Mouse (Mus musculus) liver, postnatal 0 days (tissue): ENCODE results near the gene Ubac2. TPM values are rescaled to one million over a fixed set of nuclear protein-coding genes. Genes with fewer than 3 reads are reported as not detected.

Source experiments
- ATAC-seq: fragments of 200-750 bp; cut with Nextera tagmentation; 2 replicates; pipeline ENCODE4 v1.8.0; 2017; ENCODE audit warnings: mild to moderate bottlenecking, moderate library complexity
- DNase-seq: peaks from one replicate; pipeline ENCODE4 v3.0.0-alpha.2; 2016
- H3K27ac ChIP-seq: fragments of 300-500 bp; sonication (generic); 2 replicates; pipeline ENCODE4 v1.5.1; 2014; ENCODE audit warnings: antibody characterized with exemption, moderate library complexity, mild to moderate bottlenecking, low read depth
- H3K27me3 ChIP-seq: fragments of 300-500 bp; sonication (generic); 2 replicates; pipeline ENCODE4 v1.6.1; 2014; ENCODE audit warnings: low read length, control low read depth, mixed read lengths; ENCODE audit not compliant: insufficient read depth
- H3K36me3 ChIP-seq: fragments of 300-500 bp; sonication (generic); replicated peaks from 2 replicates; pipeline ENCODE4 v1.6.1; 2014; ENCODE audit warnings: mild to moderate bottlenecking, control low read depth, low read length, moderate library complexity, mixed read lengths; ENCODE audit not compliant: insufficient read depth
- H3K4me1 ChIP-seq: fragments of 300-500 bp; sonication (generic); 2 replicates; pipeline ENCODE4 v1.6.1; 2014; ENCODE audit warnings: antibody characterized with exemption, mild to moderate bottlenecking, control low read depth; ENCODE audit not compliant: insufficient read depth
- H3K4me2 ChIP-seq: fragments of 300-500 bp; sonication (generic); 2 replicates; pipeline ENCODE4 v1.6.1; 2014; ENCODE audit warnings: low read depth, mild to moderate bottlenecking, low read length, moderate library complexity, mixed read lengths
- H3K4me3 ChIP-seq: fragments of 300-500 bp; sonication (generic); 2 replicates; pipeline ENCODE4 v1.5.1; 2014; ENCODE audit warnings: low read depth, low read length
- H3K9ac ChIP-seq: fragments of 300-500 bp; sonication (generic); replicated peaks from 2 replicates; pipeline ENCODE4 v1.6.1; 2014; ENCODE audit warnings: mild to moderate bottlenecking, moderate library complexity
- H3K9me3 ChIP-seq: fragments of 300-500 bp; sonication (generic); 2 replicates; pipeline ENCODE4 v1.6.1; 2016; ENCODE audit warnings: mild to moderate bottlenecking, control low read depth, low read length, mixed read lengths
- CTCF ChIP-seq: sonication (generic); IDR thresholded peaks from 2 replicates; pipeline ENCODE4 v1.5.1; 2016; ENCODE audit warnings: antibody characterized with exemption, low read depth
- EP300 ChIP-seq: IDR thresholded peaks from 2 replicates; pipeline ENCODE4 v1.6.1; 2016; ENCODE audit warnings: antibody characterized with exemption, low read depth, mild to moderate bottlenecking
- WGBS: fragments of 180-500 bp; shearing (Covaris S2); extraction: QIAGEN DNeasy Blood & Tissue Kit; methylation state at CpG from one replicate; pipeline ENCODE4 v1.1.7; 2014; ENCODE audit not compliant: insufficient replicate concordance; 5-methylcytosine and 5-hydroxymethylcytosine counted together
- polyA plus RNA-seq: library from polyadenylated mRNA; unstranded; fragments of >200 nt; fragmentation: Nextera tagmentation; extraction: Ambion mirVana; gene quantifications from 2 replicates; pipeline ENCODE4 v1.2.1, GENCODE M21; 2015

Ubac2 gene
- polyA plus RNA-seq, 1 experiment from 2014 or later, result 27.4 TPM

DNA sequence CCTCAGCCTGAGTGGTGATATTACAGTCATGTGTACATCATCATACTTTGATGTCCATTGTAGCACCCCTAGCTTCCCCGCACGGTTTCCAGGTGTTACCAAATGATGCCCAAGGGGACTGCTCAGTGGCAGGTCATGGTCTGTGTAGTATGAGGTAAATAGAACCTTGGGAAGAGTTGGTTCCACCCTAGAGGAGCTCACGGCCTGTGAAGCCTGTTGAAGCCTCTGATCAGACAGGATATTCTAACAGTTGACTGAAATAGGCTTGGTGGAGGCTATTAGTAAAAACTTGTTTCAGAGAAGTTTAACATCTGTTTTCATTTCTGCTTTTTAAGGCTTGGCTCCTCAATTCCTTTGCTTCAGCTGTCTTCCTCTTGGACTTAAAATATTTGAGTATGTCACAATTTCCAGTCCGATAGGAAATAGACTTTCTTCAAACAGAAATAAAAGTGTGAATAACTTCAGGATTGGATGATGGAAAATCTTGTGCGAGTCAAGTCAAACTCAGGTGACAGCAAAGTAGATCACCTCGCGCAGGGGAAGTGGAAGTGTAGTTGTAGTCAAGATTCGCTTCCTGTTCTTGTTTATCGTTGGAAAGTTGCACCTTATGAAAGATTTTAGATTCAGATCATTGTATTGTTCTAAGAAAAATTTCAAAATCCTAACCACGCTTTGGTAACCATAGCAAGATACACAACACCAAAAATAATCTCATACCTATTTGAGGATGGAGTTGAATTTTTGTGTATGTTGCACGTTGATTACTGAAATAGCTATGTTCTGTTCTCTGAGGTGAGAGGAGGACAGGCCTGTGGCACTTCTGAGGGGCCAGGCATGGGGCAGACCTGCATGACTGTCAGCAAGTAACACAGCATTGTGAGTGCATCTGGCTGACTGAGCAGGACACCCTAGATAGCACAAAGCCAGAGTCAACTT is 60.1 kb downstream of the Ubac2 start:
- H3K4me2 ChIP-seq, result peak overlapping the region; percentile 14; the same call in 1 of the 2 replicates
- DNase-seq (no peak), ATAC-seq (peak; percentile 45)
- TF ChIP-seq CTCF (no peak), EP300 (no peak)
- no peak overlapping the region for H3K4me3 ChIP-seq
- peak overlapping the region; percentile 65 for H3K27ac ChIP-seq
- H3K27me3 ChIP-seq, result no peaks in the 10 kb centered on the region
- peaks cover 3% of the 10 kb centered on the region for H3K9me3 ChIP-seq
- WGBS, result 57% methylated on average over 11 of the region's 11 CpGs
- H3K9ac ChIP-seq, result no peak overlapping the region
- H3K36me3 ChIP-seq, result no peaks in the 10 kb centered on the region; the same call in 1 of the 2 replicates
- H3K4me1 ChIP-seq, result peaks cover 11% of the 10 kb centered on the region

- peaks cover 3% of the 10 kb centered on the region for H3K9me3 ChIP-seq
- H3K4me3 ChIP-seq, result no peak overlapping the region
- DNase-seq, result no peak
- 71% methylated on average over 3 of the region's 3 CpGs for WGBS
- H3K9ac ChIP-seq, result no peak overlapping the region
- 0 out of 2 replicates have a peak overlapping the region, but pooled peaks have one; percentile 65 for H3K27ac ChIP-seq
- ATAC-seq, result no peak
- no peaks in the 10 kb centered on the region for H3K27me3 ChIP-seq
- H3K4me2 ChIP-seq, result no peak overlapping the region
- no peaks in the 10 kb centered on the region for H3K36me3 ChIP-seq
- peaks cover 7% of the 10 kb centered on the region for H3K4me1 ChIP-seq
- TF ChIP-seq CTCF (no peak), EP300 (no peak)
Observed at GRCm38 (mm10) chr14:121939582-121939981, 61.2 kb downstream of the Ubac2 start.

- 76% methylated on average over 5 of the region's 5 CpGs for WGBS
- no peaks in the 10 kb centered on the region for H3K36me3 ChIP-seq
- ATAC-seq (no peak), DNase-seq (peak; percentile 8)
- H3K27ac ChIP-seq, result no peak overlapping the region
- no peak overlapping the region for H3K4me3 ChIP-seq
- H3K9ac ChIP-seq, result no peak overlapping the region
- no peaks in the 10 kb centered on the region for H3K27me3 ChIP-seq
- no peak overlapping the region for H3K4me2 ChIP-seq
- H3K9me3 ChIP-seq, result no peaks in the 10 kb centered on the region
- no peak for TF ChIP-seq CTCF
- TF ChIP-seq EP300, result no peak
- H3K4me1 ChIP-seq, result 0 out of 2 replicates have a peak, but pooled peaks cover 3% of the 10 kb centered on the region
Observed at GRCm38 (mm10) chr14:121946131-121946530, 67.7 kb downstream of the Ubac2 start.

DNA sequence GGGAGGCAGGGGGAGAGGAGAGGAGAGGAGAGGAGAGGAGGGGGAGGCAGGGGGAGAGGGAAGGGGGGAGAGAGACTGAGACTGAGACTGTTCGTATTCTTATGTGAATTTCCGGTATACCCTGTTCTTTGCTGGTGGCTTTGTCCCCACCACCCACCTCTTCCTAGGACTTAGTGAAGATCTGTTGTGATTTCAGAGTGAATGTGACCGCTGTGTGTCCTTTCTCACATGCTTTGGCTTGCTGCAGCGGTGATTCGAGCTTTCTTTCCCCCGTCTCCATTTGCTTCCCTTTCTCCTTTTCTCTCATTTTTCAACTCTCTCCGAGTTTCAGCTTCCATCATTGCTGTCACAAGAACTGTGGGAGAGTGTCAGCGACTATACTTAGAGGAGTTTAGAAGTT is 68.3 kb downstream of the Ubac2 start:
- no peaks in the 10 kb centered on the region for H3K9me3 ChIP-seq
- no peak overlapping the region for H3K9ac ChIP-seq
- peaks cover 6% of the 10 kb centered on the region; the same call in 1 of the 2 replicates for H3K4me1 ChIP-seq
- H3K27ac ChIP-seq, result no peak overlapping the region
- no peaks in the 10 kb centered on the region for H3K36me3 ChIP-seq
- no peak overlapping the region for H3K4me2 ChIP-seq
- peak; percentile 7 for DNase-seq
- WGBS, result 75% methylated on average over 8 of the region's 8 CpGs
- TF ChIP-seq EP300 (no peak), CTCF (no peak)
- ATAC-seq, result no peak
- H3K27me3 ChIP-seq, result no peaks in the 10 kb centered on the region
- H3K4me3 ChIP-seq, result no peak overlapping the region

DNA sequence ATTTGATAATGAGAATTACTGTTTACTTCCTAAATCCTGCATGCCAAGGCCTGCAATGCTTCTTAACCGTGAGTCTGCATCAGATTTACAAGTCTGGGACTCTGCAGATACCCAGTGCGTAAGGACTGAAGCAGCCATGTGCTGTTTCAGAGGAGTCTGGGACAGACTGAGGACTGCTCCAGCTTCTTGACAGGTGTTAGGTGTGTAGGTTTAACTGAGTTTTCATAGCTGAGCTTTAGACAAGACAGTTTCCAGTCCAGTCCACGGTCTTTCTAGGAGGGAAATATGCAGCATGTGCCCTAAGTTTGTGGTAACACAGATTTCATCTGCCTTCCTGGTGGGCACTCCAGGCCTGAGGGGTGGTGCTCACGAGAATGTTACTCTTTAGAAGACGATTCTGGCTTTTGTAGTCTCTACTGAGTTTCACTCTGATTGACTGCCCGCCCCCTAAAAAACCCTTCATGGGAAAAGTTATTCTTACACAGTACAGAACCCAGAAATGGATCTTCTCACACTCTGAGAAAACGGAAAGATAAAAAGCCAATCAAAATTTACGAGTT is 68.9 kb downstream of the Ubac2 start:
- no peaks in the 10 kb centered on the region for H3K36me3 ChIP-seq
- H3K4me2 ChIP-seq, result no peak overlapping the region
- H3K9me3 ChIP-seq, result no peaks in the 10 kb centered on the region
- WGBS, result 69% methylated on average over 8 of the region's 8 CpGs
- no peak overlapping the region for H3K9ac ChIP-seq
- TF ChIP-seq EP300 (no peak), CTCF (no peak)
- no peak for ATAC-seq
- no peak overlapping the region for H3K27ac ChIP-seq
- H3K4me1 ChIP-seq, result peaks cover 11% of the 10 kb centered on the region; the same call in 1 of the 2 replicates
- H3K4me3 ChIP-seq, result no peak overlapping the region
- H3K27me3 ChIP-seq, result no peaks in the 10 kb centered on the region
- peak; percentile 6 for DNase-seq

DNA sequence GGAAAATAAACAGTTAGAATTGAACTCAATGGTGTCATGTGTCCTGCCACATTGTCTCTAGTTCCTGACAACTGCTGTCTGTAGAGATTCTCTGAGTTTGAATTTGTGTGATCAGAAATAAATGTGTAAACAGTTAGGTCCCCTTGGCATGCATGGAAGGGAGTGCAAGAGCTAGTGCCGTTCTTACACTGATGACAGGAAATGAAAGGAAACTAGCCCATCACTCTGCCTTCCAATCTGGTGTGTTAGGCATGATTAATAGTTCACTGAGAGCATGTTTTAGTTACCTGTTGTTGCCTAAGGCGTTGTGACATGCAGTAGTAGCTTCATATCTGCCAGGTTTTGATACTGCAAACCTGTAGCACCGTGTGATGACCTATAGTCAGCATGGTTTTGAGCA is 69.5 kb downstream of the Ubac2 start:
- no peaks in the 10 kb centered on the region for H3K36me3 ChIP-seq
- H3K9ac ChIP-seq, result no peak overlapping the region
- no peak for DNase-seq
- H3K27me3 ChIP-seq, result no peaks in the 10 kb centered on the region
- TF ChIP-seq EP300 (no peak), CTCF (no peak)
- no peaks in the 10 kb centered on the region for H3K9me3 ChIP-seq
- H3K27ac ChIP-seq, result no peak overlapping the region
- H3K4me2 ChIP-seq, result no peak overlapping the region
- peaks cover 11% of the 10 kb centered on the region; the same call in 1 of the 2 replicates for H3K4me1 ChIP-seq
- no peak overlapping the region for H3K4me3 ChIP-seq
- ATAC-seq, result no peak
- 75% methylated on average over 3 of the region's 3 CpGs for WGBS
